Mouse (Mus musculus): ENCODE measurements around the gene Gm21970. TPM values are rescaled to one million over a fixed set of nuclear protein-coding genes. Genes with fewer than 3 reads are reported as not detected.
"Not testable (repeated sequence)": the region's sequence is repeated elsewhere in the genome, so short reads cannot be mapped to it uniquely, and the experiment has no call there.

Gm21970 gene
- polyA plus RNA-seq, 1 experiment from 2014 or later, result not detected

- WGBS, result 78% methylated on average over 3 of the region's 3 CpGs
- H3K9me3 ChIP-seq, result no peaks in the 10 kb centered on the region
Measured at GRCm38 (mm10) chr16:91438081-91438480, 46.6 kb downstream of the Gm21970 start.

GRCm38 (mm10) chr16:91438599-91438998 lies 47.1 kb downstream of the Gm21970 start:
- H3K4me1 ChIP-seq, result peaks cover 16% of the 10 kb centered on the region
- not testable (repeated sequence) for H3K27me3 ChIP-seq (ENCODE audit: poor library complexity, severe bottlenecking)
- WGBS, result 84% methylated on average over 1 of the region's 1 CpGs

More at GRCm38 (mm10) chr16:91438081-91438480, 46.6 kb downstream of the Gm21970 start:
- no peak overlapping the region for H3K27ac ChIP-seq
- no peak overlapping the region for H3K4me3 ChIP-seq
- no peaks in the 10 kb centered on the region for H3K27me3 ChIP-seq (ENCODE audit: poor library complexity, severe bottlenecking)
- no peak for DNase-seq (ENCODE audit: extremely low spot score, low spot score)
- peaks cover 16% of the 10 kb centered on the region for H3K4me1 ChIP-seq
- no peaks in the 10 kb centered on the region for H3K36me3 ChIP-seq (replicated peaks)

DNA sequence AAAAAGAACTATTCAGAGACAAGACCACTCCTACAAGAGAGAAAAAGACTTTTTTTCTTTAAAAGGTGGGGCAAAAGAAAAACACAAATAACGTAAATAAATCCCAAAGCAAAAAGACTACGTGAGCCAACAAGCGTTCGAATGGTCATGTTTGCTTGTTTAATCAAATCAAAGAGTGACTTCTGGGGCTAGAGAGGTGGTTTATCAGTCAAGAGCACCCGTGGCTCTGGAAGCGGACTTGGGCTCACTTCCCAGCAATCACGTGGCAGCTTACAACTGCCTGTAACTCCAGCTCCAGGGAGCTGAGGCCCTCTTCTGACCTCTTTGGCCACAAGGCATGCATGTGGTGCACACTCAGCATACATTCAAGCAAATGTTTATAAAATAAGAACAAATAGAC lies 49.8 kb downstream of the Gm21970 start:
- no peaks in the 10 kb centered on the region for H3K27me3 ChIP-seq (ENCODE audit: poor library complexity, severe bottlenecking)
- peak overlapping the region; percentile 20; the same call in 1 of the 2 replicates for H3K27ac ChIP-seq
- no peak for DNase-seq (ENCODE audit: extremely low spot score, low spot score)
- H3K36me3 ChIP-seq (replicated peaks), result no peaks in the 10 kb centered on the region
- H3K9me3 ChIP-seq, result no peaks in the 10 kb centered on the region
- peaks cover 16% of the 10 kb centered on the region for H3K4me1 ChIP-seq
- no peak overlapping the region for H3K4me3 ChIP-seq
- WGBS, result 78% methylated on average over 7 of the region's 7 CpGs

More at GRCm38 (mm10) chr16:91438599-91438998, 47.1 kb downstream of the Gm21970 start:
- not testable (repeated sequence) for H3K9me3 ChIP-seq; H3K36me3 ChIP-seq (replicated peaks); H3K4me3 ChIP-seq; H3K27ac ChIP-seq; DNase-seq (ENCODE audit: extremely low spot score, low spot score)

- no peaks in the 10 kb centered on the region for H3K9me3 ChIP-seq
- peaks cover 17% of the 10 kb centered on the region for H3K4me1 ChIP-seq
- 82% methylated on average over 7 of the region's 7 CpGs for WGBS
- H3K4me3 ChIP-seq, result no peak overlapping the region
- H3K27ac ChIP-seq, result no peak overlapping the region
- H3K36me3 ChIP-seq (replicated peaks), result no peaks in the 10 kb centered on the region
- no peak for DNase-seq (ENCODE audit: extremely low spot score, low spot score)
- no peaks in the 10 kb centered on the region for H3K27me3 ChIP-seq (ENCODE audit: poor library complexity, severe bottlenecking)
Measured at GRCm38 (mm10) chr16:91441811-91442240, 50.3 kb downstream of the Gm21970 start.

DNA sequence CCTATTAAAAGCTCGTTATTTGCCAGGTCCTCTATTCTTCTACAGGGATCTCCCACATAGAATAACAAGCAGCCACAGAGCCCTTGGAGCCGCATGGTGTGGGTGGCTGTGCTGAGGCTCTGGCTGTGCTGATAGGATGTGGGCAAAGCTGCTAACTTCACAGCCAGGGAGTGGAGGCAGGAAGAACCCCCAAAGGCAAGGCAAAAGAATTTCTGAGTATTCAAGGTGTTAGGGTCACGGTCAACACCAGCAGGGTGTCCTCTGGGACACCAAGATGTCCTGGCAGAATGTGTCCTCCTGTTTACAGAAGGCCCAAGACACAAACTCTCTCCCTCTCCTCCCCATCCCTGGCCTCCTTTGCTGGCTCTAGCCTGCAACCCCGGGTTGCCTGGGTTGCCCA lies 50.9 kb downstream of the Gm21970 start:
- H3K36me3 ChIP-seq (replicated peaks), result no peaks in the 10 kb centered on the region
- no peaks in the 10 kb centered on the region for H3K9me3 ChIP-seq
- H3K4me3 ChIP-seq, result no peak overlapping the region
- WGBS, result 72% methylated on average over 4 of the region's 4 CpGs
- no peak for DNase-seq (ENCODE audit: extremely low spot score, low spot score)
- peaks cover 21% of the 10 kb centered on the region for H3K4me1 ChIP-seq
- peak overlapping the region; percentile 68 for H3K27ac ChIP-seq
- H3K27me3 ChIP-seq (ENCODE audit: poor library complexity, severe bottlenecking), result no peaks in the 10 kb centered on the region

DNA sequence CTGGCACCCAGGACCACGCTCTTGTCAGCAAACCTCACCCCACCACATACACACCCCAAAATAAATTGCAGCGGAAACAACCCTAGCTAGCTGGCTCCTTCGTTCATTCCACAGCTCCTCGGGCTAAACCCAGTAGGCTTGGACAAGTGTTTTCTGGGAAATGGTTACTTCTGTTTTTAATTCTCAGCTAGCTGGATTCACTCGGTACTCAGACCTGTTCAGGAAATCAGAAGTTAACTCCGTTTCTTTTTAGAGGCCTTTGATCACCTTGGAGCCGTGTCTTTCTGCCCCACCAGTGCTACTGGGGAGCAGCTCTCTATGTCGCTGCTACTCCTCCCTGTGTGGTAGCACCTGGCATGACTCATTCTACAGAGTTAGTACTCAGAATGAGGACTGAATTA lies 51.7 kb downstream of the Gm21970 start:
- H3K4me3 ChIP-seq, result no peak overlapping the region
- H3K27ac ChIP-seq, result 0 out of 2 replicates have a peak overlapping the region, but pooled peaks have one; percentile 68
- peaks cover 21% of the 10 kb centered on the region for H3K4me1 ChIP-seq
- no peak for DNase-seq (ENCODE audit: extremely low spot score, low spot score)
- WGBS, result 81% methylated on average over 8 of the region's 8 CpGs
- no peaks in the 10 kb centered on the region for H3K27me3 ChIP-seq (ENCODE audit: poor library complexity, severe bottlenecking)
- no peaks in the 10 kb centered on the region for H3K9me3 ChIP-seq
- no peaks in the 10 kb centered on the region for H3K36me3 ChIP-seq (replicated peaks)

- no peak for DNase-seq (ENCODE audit: extremely low spot score, low spot score)
- Histone ChIP-seq H3K9me3 (no peaks in the 10 kb centered on the region), H3K36me3 (replicated peaks) (no peaks in the 10 kb centered on the region), H3K27me3 (ENCODE audit: poor library complexity, severe bottlenecking) (no peaks in the 10 kb centered on the region), H3K4me1 (peaks cover 21% of the 10 kb centered on the region), H3K27ac (no peak overlapping the region), H3K4me3 (no peak overlapping the region)
- 88% methylated on average over 4 of the region's 4 CpGs for WGBS
Measured at GRCm38 (mm10) chr16:91444847-91445246, 53.3 kb downstream of the Gm21970 start.

DNA sequence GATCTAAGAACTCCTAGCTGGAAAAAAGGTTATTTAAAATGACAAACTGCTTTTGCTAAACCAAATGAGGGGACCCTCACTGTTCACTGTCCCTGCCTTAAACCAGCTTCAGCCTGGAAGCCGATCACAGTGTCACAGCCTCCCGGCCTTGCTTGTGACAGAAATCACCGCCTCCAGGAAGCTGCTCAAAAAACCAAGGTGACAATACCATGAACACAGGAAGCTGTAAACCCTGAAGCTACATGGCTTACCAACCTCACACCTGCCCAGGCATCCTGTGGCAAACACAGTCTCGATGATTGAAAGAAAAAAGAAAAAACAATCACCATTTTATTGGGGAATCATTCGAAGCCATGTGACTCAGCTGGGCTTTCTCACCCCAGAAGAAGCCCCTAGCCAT lies 54.0 kb downstream of the Gm21970 start:
- Histone ChIP-seq H3K36me3 (replicated peaks) (no peaks in the 10 kb centered on the region), H3K4me3 (no peak overlapping the region), H3K4me1 (peaks cover 21% of the 10 kb centered on the region), H3K27me3 (ENCODE audit: poor library complexity, severe bottlenecking) (no peaks in the 10 kb centered on the region), H3K27ac (no peak overlapping the region), H3K9me3 (no peaks in the 10 kb centered on the region)
- DNase-seq (ENCODE audit: extremely low spot score, low spot score), result no peak
- WGBS, result 85% methylated on average over 5 of the region's 5 CpGs

- Histone ChIP-seq H3K4me1 (peaks cover 11% of the 10 kb centered on the region; the same call in 1 of the 2 replicates), H3K27ac (0 out of 2 replicates have a peak overlapping the region, but pooled peaks have one; percentile 0), H3K27me3 (ENCODE audit: poor library complexity, severe bottlenecking) (no peaks in the 10 kb centered on the region), H3K9me3 (no peaks in the 10 kb centered on the region), H3K4me3 (no peak overlapping the region), H3K36me3 (replicated peaks) (no peaks in the 10 kb centered on the region)
- 80% methylated on average over 8 of the region's 8 CpGs for WGBS
- no peak for DNase-seq (ENCODE audit: extremely low spot score, low spot score)
Measured at GRCm38 (mm10) chr16:91446778-91447511, 55.4 kb downstream of the Gm21970 start.

DNA sequence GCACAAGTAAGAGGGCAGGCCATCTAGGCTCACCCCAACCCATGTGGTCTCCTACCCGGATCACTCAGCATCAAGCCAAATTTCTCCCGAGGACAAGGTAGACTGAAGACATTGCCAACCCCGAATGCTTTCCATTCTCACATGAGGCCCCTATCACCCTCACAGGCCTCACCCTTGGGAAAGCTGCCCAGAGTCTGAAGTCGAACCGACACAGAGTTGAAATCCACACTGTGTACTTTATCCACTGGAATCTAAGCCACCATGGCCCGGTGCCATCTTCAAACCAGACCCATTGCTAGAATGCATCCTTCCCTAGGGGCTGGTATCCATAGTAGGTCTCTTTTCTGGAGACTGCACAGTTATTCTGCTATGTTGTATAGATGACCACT lies 56.0 kb downstream of the Gm21970 start:
- Histone ChIP-seq H3K27me3 (ENCODE audit: poor library complexity, severe bottlenecking) (no peaks in the 10 kb centered on the region), H3K36me3 (replicated peaks) (no peaks in the 10 kb centered on the region), H3K9me3 (no peaks in the 10 kb centered on the region), H3K27ac (no peak overlapping the region), H3K4me1 (peaks cover 10% of the 10 kb centered on the region; the same call in 1 of the 2 replicates), H3K4me3 (no peak overlapping the region)
- WGBS, result 92% methylated on average over 6 of the region's 6 CpGs
- DNase-seq (ENCODE audit: extremely low spot score, low spot score), result no peak

GRCm38 (mm10) chr16:91448088-91448487 lies 56.6 kb downstream of the Gm21970 start:
- 91% methylated on average over 5 of the region's 5 CpGs for WGBS
- Histone ChIP-seq H3K4me3 (no peak overlapping the region), H3K9me3 (no peaks in the 10 kb centered on the region), H3K36me3 (replicated peaks) (no peaks in the 10 kb centered on the region), H3K4me1 (peaks cover 5% of the 10 kb centered on the region; the same call in 1 of the 2 replicates), H3K27me3 (ENCODE audit: poor library complexity, severe bottlenecking) (no peaks in the 10 kb centered on the region), H3K27ac (no peak overlapping the region)
- no peak for DNase-seq (ENCODE audit: extremely low spot score, low spot score)

DNA sequence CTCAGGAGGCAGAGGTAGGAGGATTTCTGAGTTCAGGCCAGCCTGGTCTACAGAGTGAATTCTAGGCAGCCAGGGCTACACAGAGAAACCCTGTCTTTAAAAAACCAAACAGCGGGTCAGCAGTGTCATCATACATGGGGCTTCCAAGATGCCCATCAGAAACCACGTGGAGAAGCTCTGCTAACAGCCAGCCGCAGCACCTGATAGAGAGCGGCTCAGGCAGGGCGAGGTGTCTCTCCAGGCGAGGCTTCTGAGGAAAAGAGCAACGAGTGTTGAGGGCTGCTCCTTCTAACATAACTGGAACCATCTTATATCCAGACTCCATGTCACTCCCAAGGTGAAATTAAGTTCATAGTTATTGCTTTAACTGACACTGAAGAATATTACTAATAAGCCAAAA lies 57.4 kb downstream of the Gm21970 start:
- WGBS, result 85% methylated on average over 7 of the region's 7 CpGs
- peaks cover 5% of the 10 kb centered on the region; the same call in 1 of the 2 replicates for H3K4me1 ChIP-seq
- no peak for DNase-seq (ENCODE audit: extremely low spot score, low spot score)
- no peaks in the 10 kb centered on the region for H3K36me3 ChIP-seq (replicated peaks)
- H3K9me3 ChIP-seq, result no peaks in the 10 kb centered on the region
- no peaks in the 10 kb centered on the region for H3K27me3 ChIP-seq (ENCODE audit: poor library complexity, severe bottlenecking)
- no peak overlapping the region for H3K27ac ChIP-seq
- H3K4me3 ChIP-seq, result no peak overlapping the region

Measured in forebrain, embryonic 10.5 days (tissue).